Mouse (Mus musculus) R1 (cell line): Measurements from ENCODE around the gene Tfb2m.
A peak's percentile ranks its signal among the peaks of the same experiment; 100 is the strongest.

Experiments used
- DNase-seq: peaks from one replicate; pipeline ENCODE4 v3.0.0-alpha.2; 2018; ENCODE audit warnings: low read depth, low spot score

Tfb2m gene

GRCm38 (mm10) chr1:179506530-179507315 lies 39.3 kb downstream of the Tfb2m start:
- peak; percentile 77 for DNase-seq

- DNase-seq, result peak; percentile 45
Observed at GRCm38 (mm10) chr1:179502565-179502964, 43.5 kb downstream of the Tfb2m start.

DNA sequence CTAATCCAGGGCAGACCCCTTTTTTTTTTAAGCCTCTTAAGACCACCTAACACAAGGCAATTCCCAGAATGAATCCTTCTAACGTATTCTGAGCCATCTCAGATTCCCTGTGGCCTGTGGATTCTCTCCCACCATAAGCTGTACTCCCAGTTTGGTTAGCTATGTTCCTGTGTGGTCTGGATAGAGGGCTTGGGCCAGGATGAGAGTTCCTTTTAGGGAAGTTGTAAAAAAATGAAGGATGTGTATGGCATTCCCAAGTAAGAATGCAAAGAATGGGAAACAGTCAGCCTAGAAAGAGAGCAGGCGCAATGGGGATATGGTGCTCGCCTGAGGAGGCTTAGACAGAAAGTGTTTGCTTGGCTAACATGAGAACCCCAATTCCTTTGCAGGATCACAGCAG lies 46.8 kb downstream of the Tfb2m start:
- DNase-seq, result no peak

DNA sequence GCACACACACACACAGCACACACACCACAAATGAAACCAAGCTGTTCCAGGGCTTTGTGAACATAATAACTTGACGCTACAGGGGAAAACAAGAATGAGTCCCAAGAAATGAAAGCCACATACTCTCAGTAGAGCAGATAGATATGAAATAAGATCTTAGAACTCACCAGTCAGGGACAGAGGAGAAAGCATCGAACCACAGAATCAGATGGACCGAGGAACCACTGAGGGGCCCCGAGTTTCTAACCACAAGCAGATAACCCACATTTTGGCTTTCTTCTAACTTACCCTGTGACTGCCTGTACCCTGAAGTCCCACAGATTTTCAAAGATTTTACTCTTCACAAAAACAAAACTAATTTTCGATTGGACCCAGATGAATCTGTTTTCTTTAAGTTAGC lies 53.2 kb downstream of the Tfb2m start:
- DNase-seq, result no peak

DNA sequence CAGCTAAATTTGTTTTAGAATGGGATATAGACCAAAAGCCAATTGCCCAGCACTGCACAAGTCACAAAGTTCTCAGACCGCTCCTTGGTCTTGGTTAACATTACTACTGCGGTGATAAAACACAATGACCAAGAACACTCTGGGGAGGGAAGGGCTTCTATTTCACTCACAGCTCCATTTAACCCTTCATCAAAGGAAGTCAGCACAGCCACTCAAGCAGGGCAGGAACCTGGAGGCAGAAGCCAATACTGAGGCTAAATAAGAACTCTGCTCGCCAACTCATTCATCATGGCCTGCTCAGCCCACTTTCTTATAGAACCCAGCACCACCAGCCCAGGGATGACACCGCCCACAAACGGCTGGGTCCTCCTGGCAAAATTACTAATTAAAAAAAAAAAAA lies 57.5 kb downstream of the Tfb2m start:
- DNase-seq, result no peak

- no peak for DNase-seq
Observed at GRCm38 (mm10) chr1:179487990-179488389, 58.1 kb downstream of the Tfb2m start.

- peak; percentile 75 for DNase-seq
Observed at GRCm38 (mm10) chr1:179487238-179487637, 58.8 kb downstream of the Tfb2m start.

GRCm38 (mm10) chr1:179485784-179486540 lies 60.1 kb downstream of the Tfb2m start:
- peak; percentile 59 for DNase-seq

GRCm38 (mm10) chr1:179480862-179481261 lies 65.2 kb downstream of the Tfb2m start:
- DNase-seq, result no peak
